Mouse (Mus musculus) embryonic facial prominence, embryonic 15.5 days (tissue): ENCODE data around the gene Ppid. TPM values are rescaled to one million over a fixed set of nuclear protein-coding genes. Genes with fewer than 3 reads are reported as not detected.

Experiments
- ATAC-seq: fragments of 200-750 bp; cut with Nextera tagmentation; 2 replicates; pipeline ENCODE4 v1.8.0; 2017; ENCODE audit warnings: low read depth, moderate TSS enrichment; ENCODE audit not compliant: insufficient number of reproducible peaks, low FRiP score, low TSS enrichment
- H3K27ac ChIP-seq: fragments of 300-500 bp; sonication (generic); replicated peaks from 2 replicates; pipeline ENCODE4 v1.5.1; 2015; ENCODE audit warnings: mild to moderate bottlenecking, inconsistent platforms
- H3K27me3 ChIP-seq: fragments of 300-500 bp; sonication (generic); 2 replicates; pipeline ENCODE4 v1.6.1; 2015; ENCODE audit warnings: inconsistent platforms
- H3K36me3 ChIP-seq: fragments of 300-500 bp; sonication (generic); 2 replicates; pipeline ENCODE4 v1.6.1; 2015; ENCODE audit warnings: mild to moderate bottlenecking, inconsistent platforms
- H3K4me1 ChIP-seq: fragments of 300-500 bp; sonication (generic); 2 replicates; pipeline ENCODE4 v1.6.1; 2015; ENCODE audit warnings: inconsistent platforms
- H3K4me2 ChIP-seq: fragments of 300-500 bp; sonication (generic); replicated peaks from 2 replicates; pipeline ENCODE4 v1.6.1; 2015; ENCODE audit warnings: mild to moderate bottlenecking, inconsistent platforms
- H3K4me3 ChIP-seq: fragments of 300-500 bp; sonication (generic); replicated peaks from 2 replicates; pipeline ENCODE4 v1.5.1; 2015; ENCODE audit warnings: mild to moderate bottlenecking, inconsistent platforms
- H3K9ac ChIP-seq: fragments of 300-500 bp; sonication (generic); 2 replicates; pipeline ENCODE4 v1.6.1; 2015; ENCODE audit warnings: inconsistent platforms
- H3K9me3 ChIP-seq: fragments of 300-500 bp; sonication (generic); replicated peaks from 2 replicates; pipeline ENCODE4 v1.6.1; 2016; ENCODE audit warnings: inconsistent platforms
- WGBS: fragments of 180-500 bp; shearing (Covaris S2); methylation state at CpG from one replicate; pipeline ENCODE4 v1.1.7; 2015; 5-methylcytosine and 5-hydroxymethylcytosine counted together
- polyA plus RNA-seq: library from polyadenylated mRNA; unstranded; fragments of >200 nt; fragmentation: Nextera tagmentation; extraction: Ambion mirVana; gene quantifications from 2 replicates; pipeline ENCODE4 v1.2.1, GENCODE M21; 2015

Gene Ppid
- polyA plus RNA-seq, 1 experiment from 2014 or later: 158 TPM

GRCm38 (mm10) chr3:79575576-79576467 lies 15.3 kb upstream of the Ppid start:
- Histone ChIP-seq H3K27ac (no peak overlapping the region), H3K4me1 (0 out of 2 replicates have a peak, but pooled peaks cover 4% of the 10 kb centered on the region), H3K9ac (no peak overlapping the region), H3K4me2 (peak overlapping the region; percentile 25), H3K9me3 (no peaks in the 10 kb centered on the region), H3K4me3 (no peak overlapping the region), H3K27me3 (no peaks in the 10 kb centered on the region), H3K36me3 (no peaks in the 10 kb centered on the region)
- WGBS: 28% methylated on average over 10 of the region's 10 CpGs
- peak; percentile 63; the same call in 1 of the 2 replicates for ATAC-seq

GRCm38 (mm10) chr3:79576468-79576816 lies 14.7 kb upstream of the Ppid start:
- Histone ChIP-seq H3K9ac (no peak overlapping the region), H3K9me3 (no peaks in the 10 kb centered on the region)

GRCm38 (mm10) chr3:79576865-79577264 lies 14.3 kb upstream of the Ppid start:
- ATAC-seq: 0 out of 2 replicates have a peak, but pooled peaks have one; percentile 61
- no peak overlapping the region for H3K27ac ChIP-seq
- no peak overlapping the region for H3K4me3 ChIP-seq
- H3K36me3 ChIP-seq: no peaks in the 10 kb centered on the region
- H3K4me2 ChIP-seq: no peak overlapping the region
- H3K27me3 ChIP-seq: no peaks in the 10 kb centered on the region
- H3K9me3 ChIP-seq: no peaks in the 10 kb centered on the region
- no peak overlapping the region for H3K9ac ChIP-seq
- 0 out of 2 replicates have a peak, but pooled peaks cover 4% of the 10 kb centered on the region for H3K4me1 ChIP-seq
- WGBS: 31% methylated on average over 5 of the region's 5 CpGs

More at GRCm38 (mm10) chr3:79576468-79576816, 14.7 kb upstream of the Ppid start:
- no peak for ATAC-seq
- 18% methylated on average over 3 of the region's 3 CpGs for WGBS
- Histone ChIP-seq H3K36me3 (no peaks in the 10 kb centered on the region), H3K4me2 (peak overlapping the region; percentile 25), H3K27ac (no peak overlapping the region), H3K27me3 (no peaks in the 10 kb centered on the region), H3K4me3 (no peak overlapping the region), H3K4me1 (0 out of 2 replicates have a peak, but pooled peaks cover 4% of the 10 kb centered on the region)

- H3K27me3 ChIP-seq: no peaks in the 10 kb centered on the region
- no peaks in the 10 kb centered on the region for H3K9me3 ChIP-seq
- no peaks in the 10 kb centered on the region for H3K36me3 ChIP-seq
- 82% methylated on average over 6 of the region's 6 CpGs for WGBS
- H3K9ac ChIP-seq: no peak overlapping the region
- no peak overlapping the region for H3K4me2 ChIP-seq
- H3K27ac ChIP-seq: no peak overlapping the region
- ATAC-seq: no peak
- no peak overlapping the region for H3K4me3 ChIP-seq
- H3K4me1 ChIP-seq: 0 out of 2 replicates have a peak, but pooled peaks cover 4% of the 10 kb centered on the region
Observed at GRCm38 (mm10) chr3:79577606-79578005, 13.5 kb upstream of the Ppid start.

- no peak overlapping the region for H3K4me2 ChIP-seq
- H3K27ac ChIP-seq: no peak overlapping the region
- H3K9me3 ChIP-seq: no peaks in the 10 kb centered on the region
- no peaks in the 10 kb centered on the region for H3K27me3 ChIP-seq
- no peak for ATAC-seq
- no peak overlapping the region for H3K9ac ChIP-seq
- no peaks in the 10 kb centered on the region for H3K36me3 ChIP-seq
- WGBS: 77% methylated on average over 6 of the region's 6 CpGs
- H3K4me1 ChIP-seq: 0 out of 2 replicates have a peak, but pooled peaks cover 4% of the 10 kb centered on the region
- H3K4me3 ChIP-seq: no peak overlapping the region
Observed at GRCm38 (mm10) chr3:79578164-79578563, 13.0 kb upstream of the Ppid start.

GRCm38 (mm10) chr3:79579891-79580575 lies 11.1 kb upstream of the Ppid start:
- WGBS: 72% methylated on average over 5 of the region's 5 CpGs
- ATAC-seq: no peak
- no peaks in the 10 kb centered on the region for H3K27me3 ChIP-seq
- no peak overlapping the region for H3K9ac ChIP-seq
- H3K27ac ChIP-seq: no peak overlapping the region
- no peak overlapping the region for H3K4me3 ChIP-seq
- H3K36me3 ChIP-seq: no peaks in the 10 kb centered on the region
- 0 out of 2 replicates have a peak, but pooled peaks cover 4% of the 10 kb centered on the region for H3K4me1 ChIP-seq
- H3K4me2 ChIP-seq: no peak overlapping the region
- no peaks in the 10 kb centered on the region for H3K9me3 ChIP-seq

GRCm38 (mm10) chr3:79586804-79587203 lies 4.3 kb upstream of the Ppid start:
- no peak overlapping the region for H3K27ac ChIP-seq
- H3K27me3 ChIP-seq: no peaks in the 10 kb centered on the region
- no peaks in the 10 kb centered on the region for H3K4me1 ChIP-seq
- no peaks in the 10 kb centered on the region for H3K9me3 ChIP-seq
- WGBS: 4% methylated on average over 6 of the region's 6 CpGs
- peak; percentile 76 for ATAC-seq
- no peak overlapping the region for H3K4me3 ChIP-seq
- no peak overlapping the region for H3K4me2 ChIP-seq
- no peaks in the 10 kb centered on the region for H3K36me3 ChIP-seq
- no peak overlapping the region for H3K9ac ChIP-seq

- H3K4me3 ChIP-seq: no peak overlapping the region
- H3K9ac ChIP-seq: no peak overlapping the region
- H3K4me2 ChIP-seq: no peak overlapping the region
- 78% methylated on average over 2 of the region's 2 CpGs for WGBS
- no peaks in the 10 kb centered on the region for H3K27me3 ChIP-seq
- peaks cover 11% of the 10 kb centered on the region for H3K4me1 ChIP-seq
- no peak overlapping the region for H3K27ac ChIP-seq
- no peak for ATAC-seq
- H3K9me3 ChIP-seq: no peaks in the 10 kb centered on the region
- 0 out of 2 replicates have a peak, but pooled peaks cover 3% of the 10 kb centered on the region for H3K36me3 ChIP-seq
Observed at GRCm38 (mm10) chr3:79589671-79590070, 1.5 kb upstream of the Ppid start.

- H3K4me1 ChIP-seq: peaks cover 11% of the 10 kb centered on the region
- no peaks in the 10 kb centered on the region for H3K27me3 ChIP-seq
- 4% methylated on average over 15 of the region's 15 CpGs for WGBS
- H3K9ac ChIP-seq: peak overlapping the region; percentile 83
- H3K4me2 ChIP-seq: peak overlapping the region; percentile 58
- H3K4me3 ChIP-seq: peak overlapping the region; percentile 94
- peaks cover 22% of the 10 kb centered on the region for H3K36me3 ChIP-seq
- ATAC-seq: no peak
- peak overlapping the region; percentile 91 for H3K27ac ChIP-seq
- no peaks in the 10 kb centered on the region for H3K9me3 ChIP-seq
Observed at GRCm38 (mm10) chr3:79591793-79592471, 790 bp downstream of the Ppid start.

- no peak for ATAC-seq
- Histone ChIP-seq H3K4me3 (no peak overlapping the region), H3K27me3 (no peaks in the 10 kb centered on the region), H3K9ac (no peak overlapping the region), H3K4me1 (peaks cover 11% of the 10 kb centered on the region), H3K9me3 (no peaks in the 10 kb centered on the region), H3K4me2 (no peak overlapping the region), H3K36me3 (peaks cover 50% of the 10 kb centered on the region), H3K27ac (no peak overlapping the region)
- 87% methylated on average over 7 of the region's 7 CpGs for WGBS
Observed at GRCm38 (mm10) chr3:79595468-79595867, 4.3 kb downstream of the Ppid start.

- Histone ChIP-seq H3K9ac (no peak overlapping the region), H3K27me3 (no peaks in the 10 kb centered on the region), H3K4me1 (no peaks in the 10 kb centered on the region), H3K9me3 (no peaks in the 10 kb centered on the region), H3K4me2 (no peak overlapping the region), H3K36me3 (peaks cover 39% of the 10 kb centered on the region), H3K27ac (no peak overlapping the region), H3K4me3 (no peak overlapping the region)
- 93% methylated on average over 2 of the region's 2 CpGs for WGBS
- ATAC-seq: no peak
Observed at GRCm38 (mm10) chr3:79609886-79610285, 18.7 kb downstream of the Ppid start.
